Mouse (Mus musculus) liver, embryonic 16.5 days (tissue): Measurements from ENCODE around the gene Dcakd. TPM values are rescaled to one million over a fixed set of nuclear protein-coding genes. Genes with fewer than 3 reads are reported as not detected.
A peak's percentile ranks its signal among the peaks of the same experiment; 100 is the strongest.

Experiments
- ATAC-seq: fragments of 200-750 bp; cut with Nextera tagmentation; 2 replicates; pipeline ENCODE4 v1.8.0; 2017; ENCODE audit warnings: low read depth, mild to moderate bottlenecking, moderate number of reproducible peaks, moderate library complexity
- H3K27ac ChIP-seq: fragments of 300-500 bp; sonication (generic); 2 replicates; pipeline ENCODE4 v1.5.1; 2014; ENCODE audit warnings: mild to moderate bottlenecking, low read length
- H3K27me3 ChIP-seq: fragments of 300-500 bp; sonication (generic); 2 replicates; pipeline ENCODE4 v1.6.1; 2014; ENCODE audit warnings: low read depth, low read length, mixed read lengths; ENCODE audit not compliant: control insufficient read depth, insufficient read depth
- H3K36me3 ChIP-seq: fragments of 300-500 bp; sonication (generic); 2 replicates; pipeline ENCODE4 v1.6.1; 2014; ENCODE audit warnings: mild to moderate bottlenecking; ENCODE audit not compliant: control insufficient read depth, insufficient read depth
- H3K4me1 ChIP-seq: fragments of 300-500 bp; sonication (generic); 2 replicates; pipeline ENCODE4 v1.6.1; 2014; ENCODE audit warnings: low read depth, low read length, mixed read lengths; ENCODE audit not compliant: control insufficient read depth
- H3K4me2 ChIP-seq: fragments of 300-500 bp; sonication (generic); 2 replicates; pipeline ENCODE4 v1.6.1; 2014; ENCODE audit warnings: low read depth, low read length, mixed read lengths
- H3K4me3 ChIP-seq: fragments of 300-500 bp; sonication (generic); 2 replicates; pipeline ENCODE4 v1.5.1; 2014; ENCODE audit warnings: low read depth, mild to moderate bottlenecking, low read length
- H3K9ac ChIP-seq: fragments of 300-500 bp; sonication (generic); 2 replicates; pipeline ENCODE4 v1.6.1; 2014; ENCODE audit warnings: low read depth, low read length
- H3K9me3 ChIP-seq: fragments of 300-500 bp; sonication (generic); replicated peaks from 2 replicates; pipeline ENCODE4 v1.6.1; 2016; ENCODE audit warnings: low read length; ENCODE audit not compliant: control insufficient read depth
- WGBS: fragments of 180-500 bp; shearing (Covaris S2); extraction: QIAGEN DNeasy Blood & Tissue Kit; methylation state at CpG from one replicate; pipeline ENCODE4 v1.1.7; 2014; ENCODE audit not compliant: insufficient replicate concordance; 5-methylcytosine and 5-hydroxymethylcytosine counted together
- microRNA-seq: library from miRNA; unstranded; fragments of <30 nt; microRNA quantifications from one replicate; pipeline ENCODE4, GENCODE M21; 2016
- polyA plus RNA-seq: library from polyadenylated mRNA; unstranded; fragments of >200 nt; fragmentation: Nextera tagmentation; extraction: Ambion mirVana; gene quantifications from 2 replicates; pipeline ENCODE4 v1.2.1, GENCODE M21; 2015

The Dcakd gene
- polyA plus RNA-seq, 1 experiment from 2014 or later, result 29.0 TPM

DNA sequence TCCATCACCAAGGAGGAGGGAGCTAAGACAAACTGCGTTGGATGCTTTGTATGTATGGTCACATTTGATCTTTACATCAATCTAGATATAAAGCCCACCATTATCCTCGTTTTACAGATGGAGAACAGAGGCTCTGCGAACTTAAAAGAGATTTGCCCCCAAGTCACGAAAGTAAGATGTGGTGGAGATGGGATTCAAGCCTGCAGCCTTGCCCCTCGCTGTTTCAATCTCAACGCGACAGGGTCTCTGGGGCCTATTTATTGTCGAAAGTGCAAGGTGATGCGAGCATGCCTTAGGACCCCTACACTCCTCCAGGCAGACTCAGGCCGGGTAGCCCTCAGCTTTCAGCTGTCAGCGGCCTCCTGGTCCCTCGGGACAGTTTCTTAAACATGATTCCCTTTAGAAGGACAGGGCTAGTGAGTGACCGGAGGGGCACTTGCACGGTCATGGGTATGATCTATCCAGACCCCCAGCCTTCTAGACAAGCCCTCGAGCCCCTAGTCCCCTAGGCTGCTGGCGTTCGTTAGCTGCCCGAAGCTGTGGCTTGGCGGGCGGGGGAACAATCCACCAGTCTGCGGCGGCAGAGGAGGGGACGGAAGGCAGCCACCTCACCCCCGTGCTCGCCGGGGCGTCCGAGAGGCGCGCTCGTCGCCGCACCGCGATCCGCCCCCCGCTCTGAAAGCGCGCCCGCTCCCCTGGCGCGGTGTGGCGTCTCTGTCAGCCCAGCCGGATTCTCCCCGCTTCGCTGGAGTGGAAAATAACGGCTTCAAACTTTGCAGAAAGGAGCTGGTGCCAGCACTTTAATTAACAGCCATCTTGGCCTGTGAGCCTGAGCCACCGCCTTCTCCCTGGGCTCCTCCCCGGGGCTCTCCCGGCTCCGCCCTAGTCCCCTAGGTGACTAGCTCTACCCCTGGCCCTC is 79.8 kb downstream of the Dcakd start:
- 1% methylated on average over 51 of the region's 51 CpGs for WGBS
- Histone ChIP-seq H3K27ac (no peak overlapping the region), H3K4me1 (peaks cover 11% of the 10 kb centered on the region), H3K9me3 (no peaks in the 10 kb centered on the region), H3K4me3 (peak overlapping the region; percentile 54), H3K9ac (no peak overlapping the region), H3K36me3 (no peaks in the 10 kb centered on the region), H3K4me2 (peak overlapping the region; percentile 56), H3K27me3 (peaks cover 88% of the 10 kb centered on the region)
- ATAC-seq, result no peak

DNA sequence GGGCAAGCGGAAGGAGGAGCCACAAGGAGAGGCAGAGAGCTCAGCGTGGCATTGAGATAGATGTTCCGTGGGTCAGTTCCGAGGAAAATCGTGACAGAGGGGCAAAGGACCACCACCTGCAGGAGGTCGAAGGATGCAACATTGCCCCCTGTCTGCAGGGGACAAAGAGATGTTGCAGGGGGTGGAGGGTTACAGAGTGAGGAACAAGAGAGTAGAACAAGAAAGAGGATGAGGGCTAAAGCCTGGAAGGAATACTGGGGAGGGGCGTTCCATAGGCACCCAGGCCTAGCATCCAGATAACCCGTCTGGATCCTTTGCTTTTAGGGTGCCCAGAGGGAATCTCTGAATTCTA is 81.2 kb downstream of the Dcakd start:
- 4% methylated on average over 8 of the region's 8 CpGs for WGBS
- peak overlapping the region; percentile 46 for H3K4me2 ChIP-seq

GRCm38 (mm10) chr11:102946265-102946991 is 81.7 kb downstream of the Dcakd start, which contains the start of gene C1ql1:
C1ql1 (minus strand) TSS chr11:102946688.
- Histone ChIP-seq H3K36me3 (no peaks in the 10 kb centered on the region), H3K4me3 (peak within 1 kb of the TSS; percentile 38), H3K27me3 (peaks cover 90% of the 10 kb centered on the region), H3K4me2 (peak within 1 kb of the TSS; percentile 46), H3K9ac (no peak within 1 kb of the TSS), H3K27ac (no peak within 1 kb of the TSS), H3K4me1 (peaks cover 11% of the 10 kb centered on the region), H3K9me3 (no peaks in the 10 kb centered on the region)
- 2% methylated on average over 84 of the region's 87 CpGs for WGBS
- ATAC-seq, result peak; percentile 93

More for the DNA sequence above, 81.2 kb downstream of the Dcakd start:
- Histone ChIP-seq H3K9ac (no peak overlapping the region), H3K36me3 (no peaks in the 10 kb centered on the region), H3K27ac (no peak overlapping the region), H3K4me1 (peaks cover 11% of the 10 kb centered on the region), H3K4me3 (peak overlapping the region; percentile 38; the same call in 1 of the 2 replicates), H3K9me3 (no peaks in the 10 kb centered on the region), H3K27me3 (peaks cover 95% of the 10 kb centered on the region)
- no peak for ATAC-seq

- Histone ChIP-seq H3K9ac (no peak overlapping the region), H3K36me3 (no peaks in the 10 kb centered on the region), H3K4me3 (no peak overlapping the region; the same call in 1 of the 2 replicates), H3K27ac (no peak overlapping the region), H3K27me3 (peaks cover 81% of the 10 kb centered on the region), H3K4me1 (peaks cover 11% of the 10 kb centered on the region), H3K4me2 (peak overlapping the region; percentile 46; the same call in 1 of the 2 replicates), H3K9me3 (no peaks in the 10 kb centered on the region)
- no peak for ATAC-seq
- WGBS, result 3% methylated on average over 54 of the region's 54 CpGs
These were observed 82.5 kb downstream of the Dcakd start for GRCm38 (mm10) chr11:102945306-102946264.

Small RNA genes lying within 50 kb of the gene (microRNA-seq; reads per million reads assigned to microRNA genes)
- gene Mir6931, result not detected

Other genes with a start within 250 kb of the Dcakd start
- 0.91 and 1.4 TPM in 2 replicates for gene Gjc1, start 208.6 kb downstream of the Dcakd start, polyA plus RNA-seq
- not detected in 2 replicates for gene Higd1b, start 192.5 kb downstream of the Dcakd start, polyA plus RNA-seq
- gene Eftud2, start 147.3 kb downstream of the Dcakd start, polyA plus RNA-seq, result 87.3 and 98.5 TPM in 2 replicates
- gene Ccdc103, start 147.1 kb downstream of the Dcakd start, polyA plus RNA-seq, result 0.93 and 1.2 TPM in 2 replicates
- not detected in 2 replicates for gene Fam187a, start 143.2 kb downstream of the Dcakd start, polyA plus RNA-seq
- gene Gfap, start 127.4 kb downstream of the Dcakd start, polyA plus RNA-seq, result 7.4 and 8.3 TPM in 2 replicates
- 10.9 and 11.0 TPM in 2 replicates for gene Kif18b, start 103.2 kb downstream of the Dcakd start, polyA plus RNA-seq
- 0.13 TPM in 1 of 2 replicates, not detected in the other for gene C1ql1, start 81.6 kb downstream of the Dcakd start, polyA plus RNA-seq
- gene Nmt1, start 143 bp downstream of the Dcakd start, polyA plus RNA-seq, result 32.1 and 36.6 TPM in 2 replicates
- 0.40 and 0.58 TPM in 2 replicates for gene Plcd3, start 73.3 kb upstream of the Dcakd start, polyA plus RNA-seq
- gene Acbd4, start 73.3 kb upstream of the Dcakd start, polyA plus RNA-seq, result 51.3 and 54.4 TPM in 2 replicates
- 1.7 and 1.9 TPM in 2 replicates for gene Hexim1, start 87.9 kb upstream of the Dcakd start, polyA plus RNA-seq
- 5.2 and 5.7 TPM in 2 replicates for gene Hexim2, start 104.1 kb upstream of the Dcakd start, polyA plus RNA-seq
- 5.2 and 6.3 TPM in 2 replicates for gene Fmnl1, start 142.8 kb upstream of the Dcakd start, polyA plus RNA-seq
- gene 1700023F06Rik, start 180.2 kb upstream of the Dcakd start, polyA plus RNA-seq, result not detected in 2 replicates
- not detected in 2 replicates for gene Spata32, start 190.1 kb upstream of the Dcakd start, polyA plus RNA-seq
- 0.56 and 0.64 TPM in 2 replicates for gene Map3k14, start 239.1 kb upstream of the Dcakd start, polyA plus RNA-seq